Mouse (Mus musculus) mature B cell (primary cell): ENCODE results near the gene Olfr594.
"Not testable (repeated sequence)": the region's sequence is repeated elsewhere in the genome, so short reads cannot be mapped to it uniquely, and the experiment has no call there.

Experiments
- in situ Hi-C: fragments of 300-500 bp; cut with MboI; formaldehyde crosslinking; loops from 2 replicates; pipeline ENCODE4 v1.14.3; 2019

Olfr594 gene

GRCm38 (mm10) chr7:103216696-103217095 lies at the start of gene Olfr594:
Gene Olfr594 (plus strand): TSS chr7:103216996.
- in situ Hi-C loops: no loop called here

GRCm38 (mm10) chr7:103169697-103170096 lies 47.1 kb upstream of the Olfr594 start:
- in situ Hi-C loops: no loop called here

GRCm38 (mm10) chr7:103178240-103178639 lies 38.6 kb upstream of the Olfr594 start, which contains the start of gene Olfr591:
Gene Olfr591 (minus strand): TSS chr7:103178340.
- in situ Hi-C loops: no loop called here

- in situ Hi-C loops: not testable (repeated sequence)
Observed at GRCm38 (mm10) chr7:103184503-103184902, 32.3 kb upstream of the Olfr594 start, which contains the start of gene Olfr592. Gene Olfr592 (plus strand): TSS chr7:103184803.

- in situ Hi-C loops: no loop called here
Observed at GRCm38 (mm10) chr7:103211562-103211961, 5.2 kb upstream of the Olfr594 start, which contains the start of gene Olfr593. Gene Olfr593 (plus strand): TSS chr7:103211862.

GRCm38 (mm10) chr7:103212050-103212449 lies 4.7 kb upstream of the Olfr594 start:
- in situ Hi-C loops: not testable (repeated sequence)

- in situ Hi-C loops: not testable (repeated sequence)
Observed at GRCm38 (mm10) chr7:103252405-103252804, 35.6 kb downstream of the Olfr594 start, which contains the start of gene Usp17ld. Gene Usp17ld (minus strand): TSS chr7:103252505.
